Mouse (Mus musculus): ENCODE measurements at regions not wholly inside any gene's neighbourhood (a gene's known extent, or its start where the extent isn't known, plus 50 kb on each side); places are given as distances from the start of the nearest gene placed in this dataset.

DNA sequence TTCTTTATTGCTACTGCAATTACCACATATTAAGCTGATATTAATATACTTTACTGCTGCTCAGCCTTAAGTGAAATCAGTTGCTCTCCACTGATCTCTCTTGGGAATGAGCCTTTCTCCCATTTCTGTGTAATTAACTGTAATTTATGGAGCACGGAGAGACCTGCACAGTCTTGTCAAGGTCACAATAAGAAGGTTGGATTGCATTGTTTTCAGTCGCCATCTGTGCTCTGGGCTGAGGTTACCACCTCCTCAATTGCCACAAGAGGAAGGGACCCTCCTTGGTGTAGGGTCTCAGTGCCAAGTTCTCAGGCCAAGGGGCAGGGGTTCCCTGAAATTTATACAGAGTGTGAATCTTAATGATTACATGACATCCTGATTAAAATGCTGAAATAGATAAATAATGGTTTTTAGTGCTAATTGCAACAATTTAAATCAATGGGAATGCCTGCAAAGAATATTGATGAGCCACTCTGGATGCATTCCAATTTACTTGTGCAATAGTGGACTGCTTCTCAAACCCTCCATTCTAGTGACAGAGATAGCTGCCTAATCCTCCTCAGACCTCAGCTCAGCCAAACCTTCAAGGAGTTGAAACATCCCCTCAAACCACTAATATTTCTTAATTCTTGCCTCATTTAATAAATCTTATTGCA lies 332.3 kb downstream of the Mat2b start:
- no peak for DNase-seq (ENCODE audit: extremely low read depth, low read depth)

Data from MEL-GATA-1-ER (cell line).